Mouse (Mus musculus) liver, embryonic 16.5 days (tissue): ENCODE data around the gene Dhrs9. TPM values are rescaled to one million over a fixed set of nuclear protein-coding genes. Genes with fewer than 3 reads are reported as not detected.

Experiments
- ATAC-seq: fragments of 200-750 bp; cut with Nextera tagmentation; 2 replicates; pipeline ENCODE4 v1.8.0; 2017; ENCODE audit warnings: low read depth, mild to moderate bottlenecking, moderate number of reproducible peaks, moderate library complexity
- H3K27ac ChIP-seq: fragments of 300-500 bp; sonication (generic); 2 replicates; pipeline ENCODE4 v1.5.1; 2014; ENCODE audit warnings: mild to moderate bottlenecking, low read length
- H3K27me3 ChIP-seq: fragments of 300-500 bp; sonication (generic); 2 replicates; pipeline ENCODE4 v1.6.1; 2014; ENCODE audit warnings: low read depth, low read length, mixed read lengths; ENCODE audit not compliant: control insufficient read depth, insufficient read depth
- H3K36me3 ChIP-seq: fragments of 300-500 bp; sonication (generic); 2 replicates; pipeline ENCODE4 v1.6.1; 2014; ENCODE audit warnings: mild to moderate bottlenecking; ENCODE audit not compliant: control insufficient read depth, insufficient read depth
- H3K4me1 ChIP-seq: fragments of 300-500 bp; sonication (generic); 2 replicates; pipeline ENCODE4 v1.6.1; 2014; ENCODE audit warnings: low read depth, low read length, mixed read lengths; ENCODE audit not compliant: control insufficient read depth
- H3K4me2 ChIP-seq: fragments of 300-500 bp; sonication (generic); 2 replicates; pipeline ENCODE4 v1.6.1; 2014; ENCODE audit warnings: low read depth, low read length, mixed read lengths
- H3K4me3 ChIP-seq: fragments of 300-500 bp; sonication (generic); 2 replicates; pipeline ENCODE4 v1.5.1; 2014; ENCODE audit warnings: low read depth, mild to moderate bottlenecking, low read length
- H3K9ac ChIP-seq: fragments of 300-500 bp; sonication (generic); 2 replicates; pipeline ENCODE4 v1.6.1; 2014; ENCODE audit warnings: low read depth, low read length
- H3K9me3 ChIP-seq: fragments of 300-500 bp; sonication (generic); replicated peaks from 2 replicates; pipeline ENCODE4 v1.6.1; 2016; ENCODE audit warnings: low read length; ENCODE audit not compliant: control insufficient read depth
- WGBS: fragments of 180-500 bp; shearing (Covaris S2); extraction: QIAGEN DNeasy Blood & Tissue Kit; methylation state at CpG from one replicate; pipeline ENCODE4 v1.1.7; 2014; ENCODE audit not compliant: insufficient replicate concordance; 5-methylcytosine and 5-hydroxymethylcytosine counted together
- polyA plus RNA-seq: library from polyadenylated mRNA; unstranded; fragments of >200 nt; fragmentation: Nextera tagmentation; extraction: Ambion mirVana; gene quantifications from 2 replicates; pipeline ENCODE4 v1.2.1, GENCODE M21; 2015

The Dhrs9 gene
- polyA plus RNA-seq, 1 experiment from 2014 or later: 0.22 TPM

DNA sequence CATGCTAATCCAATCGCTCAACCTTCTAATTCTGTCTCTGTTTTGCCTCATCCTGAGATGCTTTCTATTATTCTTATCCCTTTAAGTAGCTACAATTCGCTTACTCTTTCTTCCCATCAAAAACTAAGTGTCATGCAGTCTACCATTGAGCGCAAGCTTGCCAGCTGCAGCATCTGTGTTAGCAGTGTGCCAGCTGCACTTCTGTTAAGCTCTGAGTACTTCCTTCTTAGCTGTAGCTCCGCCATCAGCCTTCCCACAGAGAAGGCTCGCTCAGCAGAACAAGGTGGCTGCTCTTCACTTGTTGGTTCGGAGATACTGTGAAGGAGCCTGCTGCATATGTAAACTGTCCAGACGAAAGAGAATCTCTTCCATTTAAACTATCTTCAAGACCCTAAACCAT lies 22.1 kb downstream of the Dhrs9 start:
- Histone ChIP-seq H3K4me1 (no peaks in the 10 kb centered on the region; the same call in 1 of the 2 replicates), H3K36me3 (no peaks in the 10 kb centered on the region), H3K4me3 (no peak overlapping the region), H3K9ac (no peak overlapping the region), H3K4me2 (no peak overlapping the region), H3K27ac (no peak overlapping the region), H3K27me3 (no peaks in the 10 kb centered on the region), H3K9me3 (no peaks in the 10 kb centered on the region)
- WGBS: 56% methylated on average over 7 of the region's 7 CpGs
- no peak for ATAC-seq

DNA sequence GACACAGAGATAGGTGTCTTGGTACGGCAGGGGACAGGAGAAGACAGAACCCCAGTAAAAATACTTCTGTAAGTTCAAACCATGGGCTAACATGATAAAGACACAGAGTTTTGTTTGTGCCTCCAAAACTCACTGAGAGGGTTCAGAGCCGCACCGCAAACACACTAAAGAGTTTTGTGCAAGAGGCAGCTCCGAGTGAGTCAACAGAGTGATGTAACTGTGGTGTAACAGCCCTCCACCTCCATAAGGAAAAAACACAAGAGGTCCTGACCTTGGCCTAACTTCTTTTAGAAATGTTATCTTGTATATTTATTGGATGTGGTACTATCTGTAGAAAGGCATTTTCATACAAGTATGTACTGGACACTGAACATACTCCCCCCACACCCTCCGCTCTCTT lies 25.4 kb downstream of the Dhrs9 start:
- no peak overlapping the region for H3K4me3 ChIP-seq
- no peaks in the 10 kb centered on the region for H3K9me3 ChIP-seq
- H3K27ac ChIP-seq: peak overlapping the region; percentile 58
- H3K4me1 ChIP-seq: no peaks in the 10 kb centered on the region; the same call in 1 of the 2 replicates
- no peaks in the 10 kb centered on the region for H3K27me3 ChIP-seq
- H3K9ac ChIP-seq: no peak overlapping the region
- WGBS: 73% methylated on average over 5 of the region's 5 CpGs
- H3K36me3 ChIP-seq: no peaks in the 10 kb centered on the region
- peak; percentile 88 for ATAC-seq
- H3K4me2 ChIP-seq: 0 out of 2 replicates have a peak overlapping the region, but pooled peaks have one; percentile 5

DNA sequence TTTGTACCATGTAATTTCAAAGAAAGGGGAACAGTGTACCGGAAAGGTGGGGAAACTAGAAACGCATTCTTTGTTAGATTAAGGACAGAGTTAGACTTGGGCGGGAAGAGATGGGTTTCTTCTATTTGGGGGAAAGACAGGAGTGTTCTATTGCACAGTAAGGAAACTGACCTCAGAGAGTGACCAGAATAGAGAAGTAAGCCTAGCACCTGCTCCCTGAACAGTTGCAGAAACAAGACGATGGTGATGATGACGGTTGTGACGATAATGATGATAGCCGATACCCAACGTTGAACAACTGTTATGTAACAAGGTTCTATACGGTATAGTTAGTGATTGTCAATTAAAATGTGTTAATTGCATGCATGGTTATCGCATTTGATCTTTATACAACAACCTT lies 34.3 kb downstream of the Dhrs9 start:
- Histone ChIP-seq H3K4me3 (no peak overlapping the region), H3K36me3 (no peaks in the 10 kb centered on the region), H3K27me3 (no peaks in the 10 kb centered on the region), H3K9ac (no peak overlapping the region), H3K4me2 (no peak overlapping the region), H3K4me1 (no peaks in the 10 kb centered on the region), H3K27ac (no peak overlapping the region; the same call in 1 of the 2 replicates), H3K9me3 (no peaks in the 10 kb centered on the region)
- WGBS: 63% methylated on average over 10 of the region's 10 CpGs
- no peak for ATAC-seq

- no peak overlapping the region for H3K4me2 ChIP-seq
- H3K9ac ChIP-seq: no peak overlapping the region
- no peaks in the 10 kb centered on the region for H3K27me3 ChIP-seq
- no peaks in the 10 kb centered on the region for H3K4me1 ChIP-seq
- ATAC-seq: peak; percentile 72
- no peaks in the 10 kb centered on the region for H3K36me3 ChIP-seq
- peak overlapping the region; percentile 45 for H3K27ac ChIP-seq
- H3K4me3 ChIP-seq: no peak overlapping the region
- H3K9me3 ChIP-seq: no peaks in the 10 kb centered on the region
- WGBS: 19% methylated on average over 6 of the region's 6 CpGs
Measured at GRCm38 (mm10) chr2:69415070-69415469, 34.8 kb downstream of the Dhrs9 start.

DNA sequence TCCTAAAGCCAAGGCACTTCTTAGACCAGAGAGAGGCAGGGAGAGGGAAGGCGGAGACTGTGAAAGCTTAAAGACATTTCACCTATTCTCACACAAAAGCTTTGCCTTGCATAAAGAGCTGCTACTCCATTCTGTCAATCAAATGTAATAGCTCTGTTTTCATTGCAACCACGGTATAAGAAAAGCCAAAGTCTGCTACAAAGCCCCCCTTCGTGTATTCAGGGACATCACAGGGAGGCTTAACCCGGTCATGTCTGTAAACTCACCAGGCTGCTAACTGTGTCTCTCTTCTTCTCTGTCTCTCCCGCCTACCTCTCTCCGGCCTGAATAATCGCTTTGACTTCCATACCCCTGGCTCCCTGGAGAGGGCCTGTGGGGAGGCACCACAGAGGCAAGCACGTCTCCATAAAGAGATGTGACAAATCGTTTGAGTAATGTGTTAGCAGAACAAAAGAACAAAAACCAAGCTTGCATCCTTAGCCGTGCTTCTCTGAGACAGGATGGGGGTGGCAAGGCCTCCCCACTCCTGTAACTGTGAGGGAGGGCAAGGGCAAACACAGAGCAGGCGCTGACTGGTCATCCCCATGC lies 38.1 kb downstream of the Dhrs9 start:
- WGBS: 34% methylated on average over 11 of the region's 11 CpGs
- Histone ChIP-seq H3K4me2 (no peak overlapping the region), H3K4me1 (no peaks in the 10 kb centered on the region), H3K36me3 (no peaks in the 10 kb centered on the region), H3K9me3 (no peaks in the 10 kb centered on the region), H3K9ac (no peak overlapping the region), H3K27me3 (no peaks in the 10 kb centered on the region), H3K27ac (no peak overlapping the region), H3K4me3 (no peak overlapping the region)
- ATAC-seq: no peak

GRCm38 (mm10) chr2:69424829-69425228 lies 44.6 kb downstream of the Dhrs9 start:
- 32% methylated on average over 5 of the region's 5 CpGs for WGBS
- no peak for ATAC-seq
- Histone ChIP-seq H3K4me1 (no peaks in the 10 kb centered on the region), H3K4me2 (no peak overlapping the region), H3K27ac (no peak overlapping the region), H3K9me3 (no peaks in the 10 kb centered on the region), H3K36me3 (no peaks in the 10 kb centered on the region), H3K9ac (no peak overlapping the region), H3K4me3 (no peak overlapping the region), H3K27me3 (no peaks in the 10 kb centered on the region)

DNA sequence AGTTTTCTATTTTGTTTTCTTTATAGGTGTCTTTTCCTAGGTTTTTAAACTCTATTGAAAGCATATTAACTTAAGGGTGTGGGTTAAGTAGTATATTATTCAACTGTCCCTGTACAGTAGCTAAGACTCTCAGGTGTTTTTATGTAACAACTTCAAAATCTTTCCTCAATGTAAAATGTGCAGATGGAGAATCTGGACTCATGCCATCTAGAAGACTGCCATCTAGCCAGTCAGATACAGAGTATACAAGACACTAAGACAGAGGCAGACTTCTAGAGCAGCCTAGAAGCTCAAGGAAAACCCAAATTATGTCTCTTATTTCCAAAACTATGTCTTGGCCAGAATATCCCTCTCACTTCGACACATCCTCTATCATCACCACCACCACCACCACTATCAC lies 45.8 kb downstream of the Dhrs9 start:
- 56% methylated on average over 1 of the region's 1 CpGs for WGBS
- ATAC-seq: no peak

DNA sequence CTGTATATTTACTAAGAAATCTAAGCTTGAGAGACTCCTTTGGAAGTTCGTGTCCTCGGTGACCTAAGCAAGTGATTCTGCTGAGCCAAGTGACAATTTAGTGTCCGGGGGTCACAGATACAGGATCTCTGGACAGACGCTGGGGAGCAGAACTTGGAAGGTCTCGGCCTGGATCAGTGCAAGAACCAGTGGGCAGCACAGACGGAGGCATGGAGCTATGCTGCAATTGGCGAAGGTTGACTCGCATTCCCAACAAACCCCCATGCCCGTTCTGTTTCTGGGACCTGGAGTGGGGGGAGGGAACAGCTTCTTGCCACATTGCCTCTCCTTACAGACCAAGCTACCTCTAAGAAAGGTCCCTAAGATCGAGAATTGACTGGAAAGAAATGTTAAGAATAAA lies 46.9 kb downstream of the Dhrs9 start:
- Histone ChIP-seq H3K36me3 (no peaks in the 10 kb centered on the region), H3K9me3 (no peaks in the 10 kb centered on the region), H3K9ac (no peak overlapping the region), H3K4me2 (no peak overlapping the region), H3K27ac (no peak overlapping the region), H3K27me3 (no peaks in the 10 kb centered on the region), H3K4me3 (no peak overlapping the region), H3K4me1 (no peaks in the 10 kb centered on the region)
- no peak for ATAC-seq
- WGBS: 60% methylated on average over 10 of the region's 10 CpGs

More for the DNA sequence above, 45.8 kb downstream of the Dhrs9 start:
- no peaks in the 10 kb centered on the region for H3K27me3 ChIP-seq
- H3K4me1 ChIP-seq: no peaks in the 10 kb centered on the region
- no peak overlapping the region for H3K9ac ChIP-seq
- no peak overlapping the region for H3K27ac ChIP-seq
- no peaks in the 10 kb centered on the region for H3K9me3 ChIP-seq
- H3K4me2 ChIP-seq: no peak overlapping the region
- H3K36me3 ChIP-seq: no peaks in the 10 kb centered on the region
- H3K4me3 ChIP-seq: no peak overlapping the region

DNA sequence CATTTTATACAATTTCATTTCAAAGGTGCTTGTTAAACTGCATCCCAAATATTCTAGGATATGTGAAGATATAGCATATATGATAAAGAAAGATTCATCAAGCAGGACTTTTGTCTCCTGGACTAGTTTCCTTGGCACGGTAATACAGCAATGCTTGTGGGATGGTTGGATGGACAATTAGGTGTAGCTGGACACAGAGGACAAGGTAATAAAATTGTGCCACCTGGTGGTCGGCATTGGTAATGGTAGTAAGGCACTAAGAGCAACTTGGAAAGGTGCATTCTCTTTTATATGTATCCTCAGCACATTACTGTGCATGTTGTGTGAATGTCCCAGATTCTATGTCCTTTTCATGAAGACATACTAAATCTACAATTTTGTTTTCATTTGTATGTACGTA lies 47.9 kb downstream of the Dhrs9 start:
- Histone ChIP-seq H3K27ac (no peak overlapping the region), H3K4me3 (no peak overlapping the region), H3K9me3 (no peaks in the 10 kb centered on the region), H3K4me2 (no peak overlapping the region), H3K27me3 (no peaks in the 10 kb centered on the region), H3K9ac (no peak overlapping the region), H3K4me1 (no peaks in the 10 kb centered on the region), H3K36me3 (no peaks in the 10 kb centered on the region)
- no peak for ATAC-seq
- 33% methylated on average over 3 of the region's 3 CpGs for WGBS
